Mouse (Mus musculus): ENCODE measurements around the gene Kif22.

Kif22 gene

DNA sequence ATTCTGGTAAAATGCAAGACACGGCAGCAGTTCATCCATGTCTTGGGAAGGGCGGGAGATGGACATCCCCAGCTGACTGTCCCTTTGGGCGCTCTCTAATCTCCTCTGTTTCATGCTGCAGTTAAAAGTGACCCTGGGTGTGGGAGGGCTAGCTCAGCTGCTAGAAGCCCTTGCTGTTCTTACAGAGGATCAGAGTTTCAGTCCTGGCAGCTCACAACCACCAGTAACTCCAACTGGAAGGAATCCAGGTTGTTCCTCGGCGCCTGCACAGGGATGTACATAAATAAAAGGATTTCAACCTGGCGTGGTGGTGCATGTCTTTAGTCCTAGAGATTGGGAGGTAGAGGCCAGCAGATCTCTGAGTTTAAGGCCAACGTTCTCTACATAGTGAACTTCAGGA is 59.2 kb downstream of the Kif22 start:
- no peak for DNase-seq

GRCm38 (mm10) chr7:126982054-126982453 is 60.2 kb downstream of the Kif22 start:
- DNase-seq: no peak

- DNase-seq: no peak
These were observed 60.7 kb downstream of the Kif22 start for GRCm38 (mm10) chr7:126981601-126982000.

GRCm38 (mm10) chr7:126978841-126979240 is 63.4 kb downstream of the Kif22 start:
- DNase-seq: no peak

Measured in cerebellum, adult 8-10 months (tissue).